Mouse (Mus musculus): ENCODE measurements around the gene Tnfrsf21. TPM values are rescaled to one million over a fixed set of nuclear protein-coding genes. Genes with fewer than 3 reads are reported as not detected.

Gene Tnfrsf21
- polyA plus RNA-seq, 1 experiment from 2014 or later: 39.6 TPM

- no peak overlapping the region for H3K9ac ChIP-seq
- ATAC-seq (ENCODE audit: insufficient read depth): no peak
- H3K4me3 ChIP-seq (ENCODE audit: low read depth, low read length): no peak overlapping the region
- H3K27me3 ChIP-seq (ENCODE audit: insufficient read depth, low read length): no peaks in the 10 kb centered on the region
- H3K4me1 ChIP-seq (ENCODE audit: insufficient read depth): peaks cover 15% of the 10 kb centered on the region
- 84% methylated on average over 7 of the region's 7 CpGs for WGBS
- no peak for TF ChIP-seq CTCF (IDR thresholded peaks at IDR 0.05; ENCODE audit: low read depth)
- no peak for DNase-seq
- H3K36me3 ChIP-seq (ENCODE audit: insufficient read depth): no peaks in the 10 kb centered on the region
- no peaks in the 10 kb centered on the region for H3K9me3 ChIP-seq (ENCODE audit: low read depth, low read length)
- H3K27ac ChIP-seq (ENCODE audit: low read depth): no peak overlapping the region
- no peak overlapping the region for H3K4me2 ChIP-seq
Measured at GRCm38 (mm10) chr17:43068846-43069553, 52.6 kb downstream of the Tnfrsf21 start.

GRCm38 (mm10) chr17:43070946-43071345, 54.6 kb downstream of the Tnfrsf21 start:
- WGBS: 59% methylated on average over 2 of the region's 2 CpGs
- H3K27ac ChIP-seq (ENCODE audit: low read depth): peak overlapping the region; percentile 3; the same call in 1 of the 2 replicates
- peak; percentile 20 for DNase-seq

GRCm38 (mm10) chr17:43072142-43072786, 55.9 kb downstream of the Tnfrsf21 start:
- Histone ChIP-seq H3K27me3 (ENCODE audit: insufficient read depth, low read length) (no peaks in the 10 kb centered on the region), H3K36me3 (ENCODE audit: insufficient read depth) (no peaks in the 10 kb centered on the region), H3K27ac (ENCODE audit: low read depth) (peak overlapping the region; percentile 46), H3K9ac (no peak overlapping the region), H3K4me2 (no peak overlapping the region), H3K4me3 (ENCODE audit: low read depth, low read length) (no peak overlapping the region), H3K4me1 (ENCODE audit: insufficient read depth) (peaks cover 16% of the 10 kb centered on the region), H3K9me3 (ENCODE audit: low read depth, low read length) (no peaks in the 10 kb centered on the region)
- TF ChIP-seq CTCF (IDR thresholded peaks at IDR 0.05; ENCODE audit: low read depth): no peak
- DNase-seq (peak; percentile 81), ATAC-seq (ENCODE audit: insufficient read depth) (peak; percentile 75)
- WGBS: 62% methylated on average over 11 of the region's 11 CpGs

More at GRCm38 (mm10) chr17:43070946-43071345, 54.6 kb downstream of the Tnfrsf21 start:
- Histone ChIP-seq H3K4me1 (ENCODE audit: insufficient read depth) (peaks cover 15% of the 10 kb centered on the region), H3K36me3 (ENCODE audit: insufficient read depth) (no peaks in the 10 kb centered on the region), H3K4me3 (ENCODE audit: low read depth, low read length) (no peak overlapping the region), H3K4me2 (no peak overlapping the region), H3K9me3 (ENCODE audit: low read depth, low read length) (no peaks in the 10 kb centered on the region), H3K27me3 (ENCODE audit: insufficient read depth, low read length) (no peaks in the 10 kb centered on the region), H3K9ac (no peak overlapping the region)
- TF ChIP-seq CTCF (IDR thresholded peaks at IDR 0.05; ENCODE audit: low read depth): no peak
- ATAC-seq (ENCODE audit: insufficient read depth): no peak

- no peak overlapping the region for H3K9ac ChIP-seq
- TF ChIP-seq CTCF (IDR thresholded peaks at IDR 0.05; ENCODE audit: low read depth): no peak
- peak overlapping the region; percentile 46; the same call in 1 of the 2 replicates for H3K27ac ChIP-seq (ENCODE audit: low read depth)
- H3K9me3 ChIP-seq (ENCODE audit: low read depth, low read length): no peaks in the 10 kb centered on the region
- ATAC-seq (ENCODE audit: insufficient read depth) (peak; percentile 41), DNase-seq (no peak)
- H3K4me1 ChIP-seq (ENCODE audit: insufficient read depth): peaks cover 21% of the 10 kb centered on the region
- H3K4me3 ChIP-seq (ENCODE audit: low read depth, low read length): no peak overlapping the region
- H3K36me3 ChIP-seq (ENCODE audit: insufficient read depth): no peaks in the 10 kb centered on the region
- 30% methylated on average over 5 of the region's 5 CpGs for whole genome bisulfite sequencing
- no peak overlapping the region for H3K4me2 ChIP-seq
- H3K27me3 ChIP-seq (ENCODE audit: insufficient read depth, low read length): no peaks in the 10 kb centered on the region
Measured at GRCm38 (mm10) chr17:43072787-43073148, 56.4 kb downstream of the Tnfrsf21 start.

GRCm38 (mm10) chr17:43074391-43074790, 58.0 kb downstream of the Tnfrsf21 start:
- H3K27ac ChIP-seq (ENCODE audit: low read depth): no peak overlapping the region

GRCm38 (mm10) chr17:43075100-43075499, 58.7 kb downstream of the Tnfrsf21 start:
- DNase-seq (no peak), ATAC-seq (ENCODE audit: insufficient read depth) (no peak)
- no peaks in the 10 kb centered on the region for H3K36me3 ChIP-seq (ENCODE audit: insufficient read depth)
- no peaks in the 10 kb centered on the region for H3K9me3 ChIP-seq (ENCODE audit: low read depth, low read length)
- WGBS: 65% methylated on average over 8 of the region's 8 CpGs
- TF ChIP-seq CTCF (IDR thresholded peaks at IDR 0.05; ENCODE audit: low read depth): no peak
- peaks cover 21% of the 10 kb centered on the region for H3K4me1 ChIP-seq (ENCODE audit: insufficient read depth)
- H3K4me2 ChIP-seq: no peak overlapping the region
- no peaks in the 10 kb centered on the region for H3K27me3 ChIP-seq (ENCODE audit: insufficient read depth, low read length)
- H3K9ac ChIP-seq: no peak overlapping the region
- H3K4me3 ChIP-seq (ENCODE audit: low read depth, low read length): no peak overlapping the region
- H3K27ac ChIP-seq (ENCODE audit: low read depth): no peak overlapping the region

More at GRCm38 (mm10) chr17:43074391-43074790, 58.0 kb downstream of the Tnfrsf21 start:
- no peaks in the 10 kb centered on the region for H3K27me3 ChIP-seq (ENCODE audit: insufficient read depth, low read length)
- H3K4me1 ChIP-seq (ENCODE audit: insufficient read depth): peaks cover 21% of the 10 kb centered on the region
- ATAC-seq (ENCODE audit: insufficient read depth) (no peak), DNase-seq (no peak)
- H3K36me3 ChIP-seq (ENCODE audit: insufficient read depth): no peaks in the 10 kb centered on the region
- H3K4me3 ChIP-seq (ENCODE audit: low read depth, low read length): no peak overlapping the region
- TF ChIP-seq CTCF (IDR thresholded peaks at IDR 0.05; ENCODE audit: low read depth): no peak
- 80% methylated on average over 5 of the region's 5 CpGs for WGBS
- no peak overlapping the region for H3K9ac ChIP-seq
- no peaks in the 10 kb centered on the region for H3K9me3 ChIP-seq (ENCODE audit: low read depth, low read length)
- no peak overlapping the region for H3K4me2 ChIP-seq

GRCm38 (mm10) chr17:43075937-43076336, 59.6 kb downstream of the Tnfrsf21 start:
- no peak overlapping the region for H3K4me2 ChIP-seq
- WGBS: 59% methylated on average over 8 of the region's 8 CpGs
- peaks cover 21% of the 10 kb centered on the region for H3K4me1 ChIP-seq (ENCODE audit: insufficient read depth)
- no peak overlapping the region for H3K27ac ChIP-seq (ENCODE audit: low read depth)
- no peak for TF ChIP-seq CTCF (IDR thresholded peaks at IDR 0.05; ENCODE audit: low read depth)
- no peaks in the 10 kb centered on the region for H3K27me3 ChIP-seq (ENCODE audit: insufficient read depth, low read length)
- H3K9ac ChIP-seq: no peak overlapping the region
- H3K9me3 ChIP-seq (ENCODE audit: low read depth, low read length): no peaks in the 10 kb centered on the region
- no peak for ATAC-seq (ENCODE audit: insufficient read depth)
- no peaks in the 10 kb centered on the region for H3K36me3 ChIP-seq (ENCODE audit: insufficient read depth)
- no peak for DNase-seq
- H3K4me3 ChIP-seq (ENCODE audit: low read depth, low read length): no peak overlapping the region

Measured in lung, embryonic 14.5 days (tissue).